Mouse (Mus musculus) MEL (cell line): ENCODE measurements at regions not wholly inside any gene's neighbourhood (a gene's known extent, or its start where the extent isn't known, plus 50 kb on each side); places are given as distances from the start of the nearest gene placed in this dataset.

Source experiments
- CTCF ChIP-seq, 3 experiments: IDR thresholded peaks in 2 of 3; conservative IDR thresholded peaks in 1 of 3; 2 replicates each; pipeline ENCODE4 v1.5.1; 2011 to 2012; ENCODE audit warnings: low read length in 3 of 3, low read depth in 2 of 3, mild to moderate bottlenecking in 2 of 3, improper control_type of control experiment in 1 of 3, inconsistent platforms in 1 of 3, mixed read lengths in 1 of 3, moderate library complexity in 1 of 3; ENCODE audit not compliant: control insufficient read depth in 1 of 3, insufficient read depth in 1 of 3, poor library complexity in 1 of 3, severe bottlenecking in 1 of 3
- E2F4 ChIP-seq: IDR thresholded peaks from 2 replicates; pipeline ENCODE4 v1.6.1; 2011; ENCODE audit warnings: low read depth, low read length, improper control_type of control experiment, borderline replicate concordance
- EP300 ChIP-seq, 2 experiments: IDR thresholded peaks; 2 replicates each; pipeline ENCODE4 v1.6.1; 2011; ENCODE audit warnings: improper control_type of control experiment in 2 of 2, low read length in 2 of 2, low read depth in 1 of 2, mild to moderate bottlenecking in 1 of 2
- MAFK ChIP-seq: IDR thresholded peaks from 2 replicates; pipeline ENCODE4 v1.6.1; 2011; ENCODE audit warnings: low read depth, mild to moderate bottlenecking, low read length, improper control_type of control experiment, borderline replicate concordance
- NRF1 ChIP-seq: IDR thresholded peaks from 2 replicates; pipeline ENCODE4 v1.6.1; 2014; ENCODE audit warnings: low read depth, mild to moderate bottlenecking, inconsistent platforms, low read length, improper control_type of control experiment, moderate library complexity; ENCODE audit not compliant: poor library complexity, insufficient read depth, severe bottlenecking
- POLR2A ChIP-seq, 2 experiments: IDR thresholded peaks; 2 replicates each; pipeline ENCODE4 v1.6.1; 2011 to 2012; ENCODE audit warnings: low read length in 2 of 2, mild to moderate bottlenecking in 2 of 2, control low read depth in 1 of 2, improper control_type of control experiment in 1 of 2, low read depth in 1 of 2, moderate library complexity in 1 of 2; ENCODE audit not compliant: control insufficient read depth in 1 of 2, insufficient read depth in 1 of 2, poor library complexity in 1 of 2
- SMC3 ChIP-seq: IDR thresholded peaks from 2 replicates; pipeline ENCODE4 v1.6.1; 2011; ENCODE audit warnings: low read depth, low read length, improper control_type of control experiment
- USF1 ChIP-seq: IDR thresholded peaks from 2 replicates; pipeline ENCODE4 v1.6.1; 2014; ENCODE audit warnings: low read depth, mild to moderate bottlenecking, inconsistent platforms, low read length, improper control_type of control experiment, moderate library complexity

- TF ChIP-seq CTCF (IDR thresholded peaks at IDR 0.05 in 2 of 3, conservative IDR thresholded peaks at IDR 0.05 in 1 of 3; ENCODE audit: control insufficient read depth in 1 of 3, insufficient read depth in 1 of 3, low read depth in 2 of 3, low read length in 3 of 3, poor library complexity in 1 of 3, severe bottlenecking in 1 of 3): no peak
- no peak for TF ChIP-seq POLR2A (IDR thresholded peaks at IDR 0.05; ENCODE audit: control insufficient read depth in 1 of 2, insufficient read depth in 1 of 2, low read depth in 1 of 2, low read length in 2 of 2, poor library complexity in 1 of 2)
- no peak for TF ChIP-seq SMC3
- no peak for TF ChIP-seq USF1
- no peak for TF ChIP-seq MAFK
- TF ChIP-seq E2F4: no peak
- TF ChIP-seq EP300 (IDR thresholded peaks at IDR 0.05; ENCODE audit: low read depth in 1 of 2, low read length in 2 of 2): no peak
- TF ChIP-seq NRF1: no peak
Observed at GRCm38 (mm10) chr14:54059096-54059495, 194.8 kb downstream of the Dad1 start.
